Mouse (Mus musculus) heart, adult 18-20 months (tissue): ENCODE results near the gene Pros1. TPM values are rescaled to one million over a fixed set of nuclear protein-coding genes. Genes with fewer than 3 reads are reported as not detected.

Experiments used
- DNase-seq, 2 experiments: peaks; one replicate each; pipeline ENCODE4 v3.0.0; 2021 to 2022; ENCODE audit warnings: mixed read lengths in 1 of 2
- long read RNA-seq, 2 experiments: library from polyadenylated mRNA; stranded (forward); transcript quantifications; one replicate each; pipeline ENCODE4 v2.0.0; 2021
- total RNA-seq, 2 experiments: library from RNA; stranded (reverse); gene quantifications; 2 replicates each; pipeline ENCODE4 v1.2.3; 2021

The Pros1 gene
- 10 to 100 TPM; 15.4 to 17.6 TPM for total RNA-seq
- long read RNA-seq, experiment 1, transcript Pros1-201 (15 exons, 3,303 nt), result major isoform, 32 of 39 reads
- long read RNA-seq, experiment 1, partial matches to known transcripts, result 1 of 39 reads
- long read RNA-seq, experiment 1, other reads (novel, unspliced or antisense), result 6 of 39 reads
- long read RNA-seq, experiment 2, transcript Pros1-201 (15 exons, 3,303 nt), result major isoform, 14 of 18 reads
- long read RNA-seq, experiment 2, partial matches to known transcripts, result 3 of 18 reads
- long read RNA-seq, experiment 2, other reads (novel, unspliced or antisense), result 1 of 18 reads

- peak; percentile 79 to 87 for DNase-seq
Measured at GRCm38 (mm10) chr16:62854191-62855068, at the start of gene Pros1. Pros1 (plus strand) TSS chr16:62854307.

- DNase-seq, result no peak
Measured at GRCm38 (mm10) chr16:62804621-62805020, 49.5 kb upstream of the Pros1 start.

GRCm38 (mm10) chr16:62807249-62807979 is 46.7 kb upstream of the Pros1 start:
- peak in 1 of 2 experiments; percentile 7 for DNase-seq

DNA sequence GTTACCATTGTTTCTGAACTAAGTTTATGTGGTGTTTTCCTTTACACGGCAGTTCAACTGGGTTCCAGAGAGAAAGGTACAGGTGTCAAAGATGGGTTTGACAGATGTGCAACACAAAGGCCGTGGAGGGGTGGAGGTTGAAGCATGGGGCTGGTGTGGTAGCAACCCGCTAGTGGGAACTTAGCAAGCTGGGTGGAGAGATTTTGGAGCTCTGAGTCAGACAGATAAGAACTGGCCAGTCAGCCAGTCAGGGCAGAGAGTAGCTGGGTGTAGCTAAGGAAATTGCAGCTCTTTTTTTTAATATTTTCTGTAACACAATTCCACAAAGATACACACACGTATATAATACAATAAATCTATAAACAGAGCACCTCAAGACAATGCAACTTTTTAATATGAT is 43.3 kb upstream of the Pros1 start:
- no peak for DNase-seq

- no peak for DNase-seq
Measured at GRCm38 (mm10) chr16:62813790-62814189, 40.3 kb upstream of the Pros1 start.

DNA sequence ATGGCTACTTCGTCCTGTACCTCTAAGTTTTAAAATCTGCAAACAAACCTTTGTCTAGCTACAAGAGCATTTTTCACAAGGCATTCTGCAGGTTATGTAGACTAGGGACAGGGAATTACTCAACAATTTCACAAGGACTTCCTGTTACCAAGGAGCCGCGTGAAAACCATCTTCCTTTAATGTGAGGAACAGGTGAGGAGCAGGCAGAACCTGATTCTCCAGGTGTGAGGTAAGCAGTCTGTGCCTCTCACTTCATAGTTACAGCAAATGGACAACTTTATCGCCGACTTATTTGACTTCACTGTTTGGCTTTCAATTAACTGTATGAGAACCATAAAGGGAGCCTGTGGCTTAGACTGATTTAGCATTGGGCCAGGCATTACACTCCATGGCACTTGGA is 39.6 kb upstream of the Pros1 start, which contains the start of gene Stx19:
TSS of gene Stx19 (plus strand) at position 186 of the 400 bp plus-strand sequence.
- DNase-seq, result no peak

- DNase-seq, result no peak
Measured at GRCm38 (mm10) chr16:62822472-62822871, 31.6 kb upstream of the Pros1 start.

DNA sequence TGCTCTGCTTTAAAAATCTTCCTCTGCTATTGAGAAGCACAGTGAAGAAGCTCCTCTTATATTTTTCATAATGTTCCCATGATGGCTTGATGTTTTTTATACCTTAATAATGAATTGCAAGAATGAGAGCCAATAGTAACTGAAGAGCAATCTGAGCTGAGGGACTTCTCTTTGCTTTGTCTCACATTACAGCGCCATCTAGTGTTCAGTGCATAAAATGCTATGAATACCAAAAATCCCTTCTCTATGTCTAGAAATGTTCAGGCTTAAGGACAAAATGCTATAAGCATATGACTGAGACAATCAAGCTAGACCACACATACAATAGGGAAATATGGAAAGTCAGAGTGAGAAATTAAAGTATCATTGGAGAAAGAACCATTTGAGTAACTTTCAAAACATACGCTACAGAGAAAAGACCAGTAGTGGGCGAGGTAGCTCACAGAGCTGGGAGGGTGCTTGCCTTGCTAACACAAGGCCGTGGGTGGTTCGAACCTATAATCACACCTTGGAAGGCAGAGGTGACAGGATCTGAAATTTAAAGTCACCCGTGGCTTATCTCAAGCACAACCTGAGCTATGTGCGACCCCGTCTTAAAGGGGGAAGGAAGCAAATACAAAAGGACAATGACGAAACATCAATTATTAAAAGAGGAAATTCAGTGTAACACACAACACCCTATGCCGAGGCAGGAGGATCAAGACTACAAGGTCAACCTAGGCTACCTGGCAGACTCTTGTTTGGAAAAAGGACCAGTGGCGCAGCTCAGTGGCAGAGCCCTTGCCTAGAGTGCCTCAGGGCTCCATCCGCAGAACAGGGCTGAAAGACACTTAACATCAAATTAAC is 27.7 kb upstream of the Pros1 start:
- DNase-seq, result peak; percentile 11 to 58

- DNase-seq, result no peak
Measured at GRCm38 (mm10) chr16:62832027-62832426, 22.1 kb upstream of the Pros1 start.

GRCm38 (mm10) chr16:62832481-62832880 is 21.6 kb upstream of the Pros1 start:
- DNase-seq, result peak; percentile 27 to 54

- DNase-seq, result no peak
Measured at GRCm38 (mm10) chr16:62834016-62834735, 19.9 kb upstream of the Pros1 start.

GRCm38 (mm10) chr16:62845341-62845740 is 8.8 kb upstream of the Pros1 start:
- no peak for DNase-seq

GRCm38 (mm10) chr16:62846498-62847312 is 7.4 kb upstream of the Pros1 start, which contains the start of gene Arl13b:
Arl13b (minus strand) TSS chr16:62847040.
- peak; percentile 96 to 99 for DNase-seq

- no peak for DNase-seq
Measured at GRCm38 (mm10) chr16:62852464-62853252, 1.4 kb upstream of the Pros1 start.

GRCm38 (mm10) chr16:62853611-62854126 is 438 bp upstream of the Pros1 start:
- DNase-seq, result peak in 1 of 2 experiments; percentile 18

DNA sequence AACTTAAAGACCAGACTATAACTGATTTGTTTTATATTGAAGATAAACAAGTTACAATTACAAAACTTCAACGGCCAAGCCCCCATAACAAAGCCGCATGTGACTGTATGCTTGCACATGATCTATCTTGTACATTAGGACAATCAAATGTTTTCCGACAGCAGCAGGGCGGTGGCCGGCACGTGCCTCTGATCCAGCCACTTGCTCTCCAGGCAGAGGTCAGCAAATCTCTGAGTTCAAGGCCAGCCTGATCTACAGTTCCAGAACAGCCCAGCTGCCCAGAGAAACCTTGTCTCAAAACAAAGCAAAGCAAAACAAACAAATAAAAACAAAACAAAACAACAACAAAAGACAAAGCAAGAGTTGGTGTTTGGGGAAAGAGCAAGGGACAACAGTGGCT is 1.3 kb downstream of the Pros1 start:
- peak in 1 of 2 experiments; percentile 16 for DNase-seq

- DNase-seq, result no peak
Measured at GRCm38 (mm10) chr16:62856273-62856672, 2.2 kb downstream of the Pros1 start.

GRCm38 (mm10) chr16:62857498-62857897 is 3.4 kb downstream of the Pros1 start:
- no peak for DNase-seq

- DNase-seq, result peak in 1 of 2 experiments; percentile 28
Measured at GRCm38 (mm10) chr16:62858018-62858417, 3.9 kb downstream of the Pros1 start.
